Mouse (Mus musculus): ENCODE measurements at regions not wholly inside any gene's neighbourhood (a gene's known extent, or its start where the extent isn't known, plus 50 kb on each side); places are given as distances from the start of the nearest gene placed in this dataset.
A peak's percentile ranks its signal among the peaks of the same experiment; 100 is the strongest.
"Not testable (repeated sequence)": the region's sequence is repeated elsewhere in the genome, so short reads cannot be mapped to it uniquely, and the experiment has no call there.

DNA sequence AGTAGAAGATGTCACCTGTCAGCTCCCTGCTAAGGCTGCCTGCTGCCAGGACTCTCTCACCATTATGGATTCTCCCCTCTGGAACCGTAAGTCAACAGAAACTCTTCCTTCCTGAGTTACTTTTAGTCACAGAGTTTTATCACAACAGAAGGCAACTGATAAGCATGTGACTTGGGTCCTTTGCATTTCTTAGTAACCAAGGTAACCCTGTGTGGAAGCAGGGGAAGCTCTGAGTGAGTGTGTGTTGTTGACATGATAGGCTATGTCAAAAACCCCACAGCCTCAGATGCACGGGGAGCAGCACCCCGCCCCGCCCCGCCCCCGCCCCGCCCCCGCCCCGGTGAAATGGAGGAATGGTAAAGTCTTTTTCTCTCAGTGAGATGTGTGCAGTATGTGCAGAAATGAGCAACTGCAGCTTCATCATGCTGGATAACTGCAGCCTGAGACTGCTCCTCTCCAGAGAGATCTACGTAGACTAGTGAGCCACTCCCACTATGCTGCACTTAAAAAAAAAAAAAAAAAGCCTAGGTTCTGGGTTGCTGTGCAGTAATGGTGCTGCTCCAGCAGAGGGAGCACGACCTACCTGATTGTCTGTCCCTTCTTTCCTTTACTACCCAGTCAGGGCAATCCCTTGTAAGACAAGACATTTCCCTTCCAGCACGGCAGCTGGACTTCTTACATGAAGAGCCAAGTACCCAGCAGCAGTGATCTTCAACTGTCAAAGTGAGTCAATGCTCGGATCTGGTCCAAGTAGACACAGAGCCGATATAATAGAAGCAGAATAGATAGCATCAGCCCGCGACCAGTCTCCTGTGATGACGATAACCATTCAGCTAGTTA lies 92.6 kb upstream of the Zfp706 start:
- H3K4me1 ChIP-seq (replicated peaks) = peaks cover 4% of the 10 kb centered on the region; the same call in 1 of the 2 replicates
- H3K36me3 ChIP-seq = no peaks in the 10 kb centered on the region
- no peak overlapping the region for H3K27ac ChIP-seq
- H3K27me3 ChIP-seq = no peaks in the 10 kb centered on the region
- H3K9ac ChIP-seq = no peak overlapping the region
- peak; percentile 92 for ATAC-seq (ENCODE audit: low FRiP score)
- H3K4me2 ChIP-seq = peak overlapping the region; percentile 48
- peak overlapping the region; percentile 24 for H3K4me3 ChIP-seq
- WGBS = 38% methylated on average over 17 of the region's 17 CpGs
- H3K9me3 ChIP-seq = no peaks in the 10 kb centered on the region

DNA sequence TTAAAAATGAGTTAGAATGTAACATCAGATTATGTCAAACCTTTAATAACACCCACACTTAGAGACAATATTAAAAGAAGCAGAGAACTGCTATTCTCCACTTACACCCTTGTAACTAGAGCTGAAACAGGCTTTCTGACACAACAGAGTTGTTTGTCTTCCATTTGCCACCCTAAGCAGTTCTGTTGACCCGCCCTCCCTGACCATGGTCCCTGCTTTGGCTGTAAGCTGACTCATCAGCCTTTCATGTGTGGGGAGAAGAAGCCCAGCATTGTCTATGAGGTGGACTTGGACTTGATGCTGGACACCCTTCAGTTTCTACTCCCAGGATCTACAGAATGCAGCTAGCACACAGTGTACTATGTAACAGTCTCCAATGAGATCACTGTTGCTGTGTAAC lies 91.6 kb upstream of the Zfp706 start:
- Histone ChIP-seq H3K4me2 (no peak overlapping the region), H3K27ac (no peak overlapping the region), H3K4me3 (no peak overlapping the region), H3K4me1 (replicated peaks) (peaks cover 4% of the 10 kb centered on the region; the same call in 1 of the 2 replicates), H3K36me3 (no peaks in the 10 kb centered on the region), H3K9me3 (no peaks in the 10 kb centered on the region), H3K27me3 (no peaks in the 10 kb centered on the region), H3K9ac (no peak overlapping the region)
- 93% methylated on average over 1 of the region's 1 CpGs for WGBS
- no peak for ATAC-seq (ENCODE audit: low FRiP score)

DNA sequence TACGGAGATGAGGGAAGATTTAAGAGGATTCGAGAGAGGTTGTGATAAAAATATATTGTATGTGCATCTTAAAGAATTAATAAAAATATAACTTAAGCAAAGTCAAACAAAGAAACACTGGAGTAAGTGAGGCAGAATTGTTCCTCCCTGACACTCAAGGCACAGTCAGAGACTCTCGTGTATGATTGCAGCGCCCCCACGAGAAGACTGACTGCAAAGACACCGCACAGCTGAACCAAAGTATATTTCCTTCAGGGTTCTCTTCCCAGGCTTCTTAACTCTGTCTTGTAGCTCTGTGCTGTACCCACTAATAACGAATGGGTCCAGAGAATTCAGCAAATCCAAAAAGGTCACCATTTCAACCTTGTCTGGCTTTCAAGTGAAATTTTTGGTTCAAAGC lies 89.9 kb upstream of the Zfp706 start:
- H3K4me2 ChIP-seq = no peak overlapping the region
- no peak overlapping the region for H3K27ac ChIP-seq
- no peaks in the 10 kb centered on the region for H3K27me3 ChIP-seq
- H3K36me3 ChIP-seq = no peaks in the 10 kb centered on the region
- H3K4me1 ChIP-seq (replicated peaks) = peaks cover 4% of the 10 kb centered on the region; the same call in 1 of the 2 replicates
- H3K4me3 ChIP-seq = no peak overlapping the region
- no peak for ATAC-seq (ENCODE audit: low FRiP score)
- H3K9ac ChIP-seq = no peak overlapping the region
- 95% methylated on average over 7 of the region's 7 CpGs for WGBS
- H3K9me3 ChIP-seq = no peaks in the 10 kb centered on the region

DNA sequence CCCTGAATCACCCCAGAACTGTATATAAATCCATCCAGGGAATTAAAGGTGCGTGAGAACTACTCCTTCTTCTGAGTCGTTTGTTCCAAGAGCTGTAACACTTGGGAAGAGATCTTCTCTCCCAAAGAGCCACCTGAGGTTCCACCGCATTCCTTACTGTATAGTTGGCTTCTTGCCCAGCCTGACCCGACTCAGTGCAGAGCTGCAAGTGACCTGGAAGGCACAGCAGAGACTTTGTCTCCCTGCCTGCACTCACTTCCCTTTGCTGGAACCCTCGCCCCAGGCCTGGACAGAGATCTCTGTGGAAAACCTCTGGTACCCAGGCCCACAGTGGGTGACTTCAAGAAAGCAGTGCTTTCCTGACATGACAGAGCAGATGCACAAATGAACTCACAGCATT lies 83.6 kb upstream of the Zfp706 start:
- H3K36me3 ChIP-seq; H3K4me3 ChIP-seq; H3K9ac ChIP-seq; ATAC-seq (ENCODE audit: low FRiP score); H3K4me1 ChIP-seq (replicated peaks); H3K27me3 ChIP-seq; H3K9me3 ChIP-seq; H3K27ac ChIP-seq; H3K4me2 ChIP-seq: not testable (repeated sequence)
- 81% methylated on average over 5 of the region's 5 CpGs for WGBS

DNA sequence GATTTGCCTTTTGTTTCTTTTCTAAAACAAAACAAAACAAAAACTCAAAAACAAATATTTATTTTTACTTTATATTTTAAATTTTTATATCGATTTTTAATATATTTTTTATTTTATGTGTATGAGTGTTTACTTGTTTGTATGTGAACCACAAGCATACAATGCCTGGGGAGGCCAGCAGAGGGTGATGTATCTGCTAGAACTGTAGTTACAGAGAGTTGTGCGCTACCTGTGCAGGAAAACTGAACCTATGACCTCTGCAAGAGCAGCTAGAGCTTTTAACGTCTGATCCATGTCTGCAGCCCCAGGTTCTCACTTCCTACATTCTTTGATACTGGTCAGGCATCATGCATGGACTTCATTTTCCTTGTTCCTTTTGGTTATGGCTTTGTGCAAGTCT lies 76.2 kb upstream of the Zfp706 start:
- Histone ChIP-seq H3K9ac (no peak overlapping the region), H3K4me1 (replicated peaks) (no peaks in the 10 kb centered on the region), H3K27me3 (no peaks in the 10 kb centered on the region), H3K36me3 (no peaks in the 10 kb centered on the region), H3K4me2 (no peak overlapping the region), H3K4me3 (no peak overlapping the region), H3K27ac (no peak overlapping the region), H3K9me3 (no peaks in the 10 kb centered on the region)
- WGBS = 89% methylated on average over 3 of the region's 3 CpGs
- ATAC-seq (ENCODE audit: low FRiP score) = no peak

DNA sequence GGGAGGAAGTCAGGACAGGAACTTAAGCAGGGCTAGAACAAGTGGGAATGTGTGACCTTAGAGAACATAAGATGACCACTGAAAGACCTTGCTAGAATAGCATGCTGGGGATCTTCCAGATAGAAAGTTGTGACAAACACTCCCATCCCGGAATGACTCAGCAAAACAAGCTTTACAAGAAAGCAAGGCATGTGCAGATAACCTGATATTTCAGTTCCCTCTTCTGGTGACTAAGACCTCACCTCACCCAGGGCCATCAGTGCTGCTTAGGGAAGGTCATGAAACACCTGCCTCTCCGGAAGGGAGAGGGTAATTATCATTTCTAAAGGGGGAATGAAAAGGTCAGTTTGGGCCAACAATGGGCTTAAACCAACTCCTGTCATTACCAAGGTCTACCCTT lies 74.3 kb upstream of the Zfp706 start:
- Histone ChIP-seq H3K9me3 (no peaks in the 10 kb centered on the region), H3K4me2 (no peak overlapping the region), H3K36me3 (no peaks in the 10 kb centered on the region), H3K27me3 (no peaks in the 10 kb centered on the region), H3K9ac (no peak overlapping the region), H3K27ac (no peak overlapping the region), H3K4me1 (replicated peaks) (no peaks in the 10 kb centered on the region), H3K4me3 (no peak overlapping the region)
- WGBS = 68% methylated on average over 2 of the region's 2 CpGs
- ATAC-seq (ENCODE audit: low FRiP score) = no peak

DNA sequence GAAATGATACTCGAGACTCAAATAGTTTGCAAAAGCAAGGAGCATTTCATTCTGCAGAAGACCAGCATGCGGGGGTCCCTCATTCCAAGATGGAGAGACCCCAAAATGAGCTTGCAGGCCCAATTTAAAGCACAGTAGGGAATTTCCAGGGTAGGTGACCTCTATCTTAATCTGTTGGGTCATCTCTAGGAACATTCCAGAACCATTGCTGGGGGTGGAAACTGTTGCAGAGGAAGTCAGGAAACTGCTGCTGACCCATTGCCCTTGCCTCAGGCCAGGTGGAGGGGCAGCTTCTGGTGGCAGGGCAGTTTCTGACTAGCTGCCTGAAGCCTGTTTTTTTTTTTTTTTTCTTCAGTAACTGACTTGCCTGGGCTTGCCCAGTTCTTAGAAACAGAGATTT lies 73.4 kb upstream of the Zfp706 start:
- ATAC-seq (ENCODE audit: low FRiP score) = no peak
- WGBS = 89% methylated on average over 2 of the region's 2 CpGs
- no peak overlapping the region for H3K9ac ChIP-seq

DNA sequence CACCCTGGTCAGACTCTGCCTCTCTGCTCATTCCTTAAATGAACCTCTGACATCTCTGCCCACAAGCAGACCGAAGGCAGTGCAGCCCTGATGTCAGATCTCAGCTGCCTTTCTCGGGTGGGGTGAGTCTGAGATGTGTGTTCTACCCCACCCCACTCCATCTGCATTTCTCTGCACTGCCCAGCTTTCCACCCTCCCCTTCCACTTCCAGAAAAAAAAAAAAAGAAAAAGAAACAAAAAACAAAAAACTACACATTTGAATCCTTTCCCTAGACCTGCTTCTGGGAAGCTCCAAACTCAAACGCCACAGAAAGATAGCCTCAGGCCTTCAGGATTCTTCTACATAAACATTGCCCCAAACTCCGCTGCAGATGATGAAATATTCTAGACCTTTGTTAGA lies 72.8 kb upstream of the Zfp706 start:
- H3K4me2 ChIP-seq = no peak overlapping the region
- H3K4me3 ChIP-seq = no peak overlapping the region
- no peaks in the 10 kb centered on the region for H3K4me1 ChIP-seq (replicated peaks)
- WGBS = 90% methylated on average over 4 of the region's 4 CpGs
- no peaks in the 10 kb centered on the region for H3K27me3 ChIP-seq
- ATAC-seq (ENCODE audit: low FRiP score) = no peak
- no peak overlapping the region for H3K27ac ChIP-seq
- H3K36me3 ChIP-seq = no peaks in the 10 kb centered on the region
- no peaks in the 10 kb centered on the region for H3K9me3 ChIP-seq
- H3K9ac ChIP-seq = no peak overlapping the region

More for the DNA sequence above, 73.4 kb upstream of the Zfp706 start:
- Histone ChIP-seq H3K36me3 (no peaks in the 10 kb centered on the region), H3K27ac (no peak overlapping the region), H3K4me3 (no peak overlapping the region), H3K27me3 (no peaks in the 10 kb centered on the region), H3K4me1 (replicated peaks) (no peaks in the 10 kb centered on the region), H3K9me3 (no peaks in the 10 kb centered on the region), H3K4me2 (no peak overlapping the region)

DNA sequence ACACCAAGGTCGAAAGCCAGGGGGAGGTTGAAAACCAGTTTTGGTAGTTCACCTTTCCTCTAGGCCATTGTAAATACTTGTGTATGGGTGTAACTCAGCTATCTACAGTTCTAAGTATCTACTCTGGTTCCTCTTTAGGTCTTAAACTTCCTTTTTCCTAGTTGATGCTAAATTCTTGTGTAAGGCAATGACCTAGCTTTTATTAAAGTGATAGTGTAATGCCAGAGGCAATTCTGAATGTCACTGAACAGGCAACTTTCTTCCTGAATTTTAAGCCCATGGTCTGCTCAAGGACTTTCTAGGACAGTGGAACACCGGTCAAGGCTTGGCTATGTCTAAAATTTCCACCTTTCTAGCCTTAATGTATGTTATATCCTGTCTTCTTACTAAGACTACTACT lies 66.6 kb upstream of the Zfp706 start:
- H3K9ac ChIP-seq; H3K9me3 ChIP-seq; H3K4me3 ChIP-seq; H3K4me2 ChIP-seq; H3K36me3 ChIP-seq; H3K4me1 ChIP-seq (replicated peaks); H3K27ac ChIP-seq; H3K27me3 ChIP-seq; ATAC-seq (ENCODE audit: low FRiP score): not testable (repeated sequence)
- WGBS = 93% methylated on average over 2 of the region's 2 CpGs

DNA sequence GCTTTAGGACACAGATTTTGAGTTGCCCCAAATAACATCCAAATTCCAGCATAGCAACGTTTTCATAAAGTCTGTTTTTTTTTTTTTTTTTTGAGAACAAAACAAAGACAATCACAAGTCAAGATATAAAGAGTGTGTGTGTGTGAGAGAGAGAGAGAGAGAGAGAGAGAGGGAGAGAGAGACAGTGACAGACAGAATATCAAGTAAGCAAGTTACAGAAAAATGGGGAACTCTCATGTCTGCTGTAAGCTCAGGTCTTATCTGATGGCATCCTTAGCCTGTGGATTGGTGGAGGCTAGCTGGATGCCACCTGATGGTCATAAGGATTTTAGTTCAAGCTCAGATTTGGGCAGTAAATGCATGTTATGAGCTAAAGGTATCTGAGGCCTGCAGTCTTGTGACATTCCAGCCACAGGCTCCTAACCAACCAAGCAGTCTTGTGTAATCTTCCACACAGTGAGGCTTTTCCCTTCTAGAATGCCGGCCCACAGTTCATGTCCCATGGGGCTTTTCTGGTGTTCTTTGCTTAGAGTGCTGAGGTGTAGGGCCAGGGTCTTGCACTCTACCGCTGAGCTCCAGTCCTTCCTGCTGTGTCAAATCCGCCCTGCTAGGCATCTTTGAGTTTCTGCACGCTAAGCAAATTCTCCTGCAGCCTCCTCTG lies 64.8 kb upstream of the Zfp706 start:
- WGBS = 79% methylated on average over 5 of the region's 5 CpGs
- Histone ChIP-seq H3K9ac (no peak overlapping the region), H3K27me3 (no peaks in the 10 kb centered on the region), H3K36me3 (no peaks in the 10 kb centered on the region), H3K27ac (no peak overlapping the region), H3K9me3 (no peaks in the 10 kb centered on the region), H3K4me3 (no peak overlapping the region), H3K4me1 (replicated peaks) (no peaks in the 10 kb centered on the region), H3K4me2 (no peak overlapping the region)
- no peak for ATAC-seq (ENCODE audit: low FRiP score)

DNA sequence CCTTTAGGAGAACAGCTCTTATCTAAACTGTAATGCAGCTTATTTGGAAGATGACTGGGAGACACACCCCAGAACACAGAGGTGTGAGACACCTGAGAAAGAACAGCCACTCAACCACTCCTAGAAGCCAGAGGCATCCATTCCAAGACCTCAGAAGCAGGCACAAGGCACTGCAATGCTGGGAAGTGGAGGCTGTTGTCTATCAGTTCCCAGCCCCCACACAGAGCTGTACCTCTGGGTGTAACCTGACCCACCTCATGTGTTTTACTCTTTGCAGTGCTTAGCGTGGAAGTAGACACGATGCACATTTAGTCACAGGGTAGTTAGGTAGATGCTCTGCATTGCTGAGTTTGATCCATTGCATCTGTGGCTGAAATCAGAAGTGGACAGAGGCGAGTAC lies 62.6 kb upstream of the Zfp706 start:
- no peak overlapping the region for H3K9ac ChIP-seq
- no peak for ATAC-seq (ENCODE audit: low FRiP score)
- H3K27me3 ChIP-seq = no peaks in the 10 kb centered on the region
- WGBS = 80% methylated on average over 3 of the region's 3 CpGs
- no peaks in the 10 kb centered on the region for H3K36me3 ChIP-seq
- no peak overlapping the region for H3K4me3 ChIP-seq
- no peak overlapping the region for H3K27ac ChIP-seq
- no peaks in the 10 kb centered on the region for H3K9me3 ChIP-seq
- H3K4me2 ChIP-seq = no peak overlapping the region
- H3K4me1 ChIP-seq (replicated peaks) = no peaks in the 10 kb centered on the region

DNA sequence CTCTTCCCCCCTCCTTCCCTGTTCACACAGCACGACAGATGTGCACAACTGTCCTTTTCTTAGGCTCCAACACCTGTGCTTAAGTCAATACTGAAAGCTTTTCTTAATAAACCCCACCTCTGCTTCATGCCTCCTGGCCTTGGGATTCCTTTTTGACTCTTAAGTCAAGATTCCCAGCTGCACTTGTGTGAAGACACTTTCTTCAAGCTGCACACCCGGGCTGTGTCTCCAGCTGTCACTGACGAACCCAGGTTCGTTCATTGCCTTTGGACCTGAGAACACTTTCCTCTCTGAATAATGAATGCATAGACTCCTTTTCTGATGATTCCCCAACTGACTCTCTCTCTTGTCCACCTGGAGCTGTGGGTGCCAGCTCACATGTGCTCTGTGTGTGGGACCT lies 59.8 kb upstream of the Zfp706 start:
- no peaks in the 10 kb centered on the region for H3K9me3 ChIP-seq
- ATAC-seq (ENCODE audit: low FRiP score) = no peak
- no peaks in the 10 kb centered on the region for H3K27me3 ChIP-seq
- WGBS = 85% methylated on average over 4 of the region's 4 CpGs
- no peaks in the 10 kb centered on the region for H3K36me3 ChIP-seq
- no peaks in the 10 kb centered on the region for H3K4me1 ChIP-seq (replicated peaks)
- no peak overlapping the region for H3K4me3 ChIP-seq
- no peak overlapping the region for H3K27ac ChIP-seq
- no peak overlapping the region for H3K9ac ChIP-seq
- H3K4me2 ChIP-seq = no peak overlapping the region

Measured in hindbrain, embryonic 13.5 days (tissue).